Mouse (Mus musculus) erythroblast, adult 5-6 weeks (primary cell): ENCODE results near the gene Stt3b. TPM values are rescaled to one million over a fixed set of nuclear protein-coding genes. Genes with fewer than 3 reads are reported as not detected.
A peak's percentile ranks its signal among the peaks of the same experiment; 100 is the strongest.
"Not testable (repeated sequence)": the region's sequence is repeated elsewhere in the genome, so short reads cannot be mapped to it uniquely, and the experiment has no call there.

Experiments used
- ATAC-seq: replicated peaks from 2 replicates; pipeline ENCODE4 v1.8.0; 2016; ENCODE audit warnings: moderate number of reproducible peaks, mild to moderate bottlenecking, moderate TSS enrichment, inconsistent platforms; ENCODE audit not compliant: poor library complexity, low FRiP score, severe bottlenecking
- total RNA-seq, 2 experiments: library from RNA; stranded (forward) in 1 of 2; stranded (reverse) in 1 of 2; fragments of 150-400 nt in 1 of 2; fragments of 200-764, 138-1000 nt in 1 of 2; gene quantifications; 2 replicates each; pipeline versions ENCODE4 v1.2.3 to v1.2.4; 2015 to 2017; ENCODE audit warnings: low replicate concordance in 2 of 2

The Stt3b gene
- total RNA-seq, 2 experiments from 2014 or later: 27.3 to 39.8 TPM

GRCm38 (mm10) chr9:115273095-115273649, 37.0 kb downstream of the Stt3b start:
- ATAC-seq: no peak

- not testable (repeated sequence) for ATAC-seq
These were observed 37.8 kb downstream of the Stt3b start for GRCm38 (mm10) chr9:115272451-115272850.

GRCm38 (mm10) chr9:115271556-115271955, 38.7 kb downstream of the Stt3b start:
- ATAC-seq: no peak

GRCm38 (mm10) chr9:115261896-115262295, 48.3 kb downstream of the Stt3b start:
- ATAC-seq: no peak

GRCm38 (mm10) chr9:115261456-115261855, 48.8 kb downstream of the Stt3b start:
- 0 out of 2 replicates have a peak, but pooled peaks have one; percentile 50 for ATAC-seq

- no peak for ATAC-seq
These were observed 49.8 kb downstream of the Stt3b start for GRCm38 (mm10) chr9:115260464-115260863.

GRCm38 (mm10) chr9:115259866-115260265, 50.4 kb downstream of the Stt3b start:
- no peak for ATAC-seq

- ATAC-seq: no peak
These were observed 52.4 kb downstream of the Stt3b start for GRCm38 (mm10) chr9:115257733-115258286.

- ATAC-seq: no peak
These were observed 61.1 kb downstream of the Stt3b start for GRCm38 (mm10) chr9:115249145-115249544.

- ATAC-seq: no peak
These were observed 65.1 kb downstream of the Stt3b start for GRCm38 (mm10) chr9:115245092-115245491.

GRCm38 (mm10) chr9:115243630-115244029, 66.6 kb downstream of the Stt3b start:
- no peak for ATAC-seq

- no peak for ATAC-seq
These were observed 70.4 kb downstream of the Stt3b start for GRCm38 (mm10) chr9:115239861-115240260.

GRCm38 (mm10) chr9:115237943-115238342, 72.3 kb downstream of the Stt3b start:
- ATAC-seq: no peak

GRCm38 (mm10) chr9:115236352-115236841, 73.8 kb downstream of the Stt3b start:
- ATAC-seq: no peak

- ATAC-seq: no peak
These were observed 75.7 kb downstream of the Stt3b start for GRCm38 (mm10) chr9:115234561-115234960.

GRCm38 (mm10) chr9:115233721-115234120, 76.5 kb downstream of the Stt3b start:
- ATAC-seq: no peak

- ATAC-seq: no peak
These were observed 78.7 kb downstream of the Stt3b start for GRCm38 (mm10) chr9:115231476-115231875.

- no peak for ATAC-seq
These were observed 80.1 kb downstream of the Stt3b start for GRCm38 (mm10) chr9:115230141-115230540.

- ATAC-seq: no peak
These were observed 80.5 kb downstream of the Stt3b start for GRCm38 (mm10) chr9:115229676-115230075.

GRCm38 (mm10) chr9:115229145-115229544, 81.1 kb downstream of the Stt3b start:
- no peak for ATAC-seq

- ATAC-seq: no peak
These were observed 85.4 kb downstream of the Stt3b start for GRCm38 (mm10) chr9:115224744-115225354.
